ENCODE assay signal across 8 mouse cellular contexts in genomic region chrX:12080095-12080903, GRCm38 (mm10).
A peak's percentile ranks its signal among the peaks of the same experiment; 100 is the strongest.
DNase-seq lines count a peak whose midpoint lies in the region; ATAC-seq lines count a peak whose summit lies in the region.

No protein-coding gene starts in this region.

- no peaks in the 10 kb centered on the region; the same call in 1 of the 2 replicates for H3K4me1 ChIP-seq in forebrain, embryonic 14.5 days (ENCODE audit: control insufficient read depth, insufficient read depth, low read length)
- peaks cover 39% of the 10 kb centered on the region for H3K4me1 ChIP-seq in hindbrain, embryonic 13.5 days (replicated peaks)
- H3K4me1 ChIP-seq in megakaryocyte, embryonic 14.5 days, result peaks cover 23% of the 10 kb centered on the region

- H3K9ac ChIP-seq in forebrain, embryonic 14.5 days (ENCODE audit: low read length), result peak overlapping the region; percentile 87
- H3K9ac ChIP-seq in hindbrain, embryonic 13.5 days, result peak overlapping the region; percentile 84

- ATAC-seq in forebrain, embryonic 14.5 days, result peak; percentile 46
- peak; percentile 37 for ATAC-seq in hindbrain, embryonic 13.5 days (ENCODE audit: low FRiP score)
- ATAC-seq in activated CD4-positive, CD25-positive, alpha-beta regulatory T cell, adult 4 months, result no peak

- intact Hi-C loops in left cerebral cortex, postnatal 25 days (cut with DNase I), result loop anchor here (10.0 kb wide), 1 partner anchor 415 kb away; no protein-coding TSS in a partner anchor

- peak overlapping the region; percentile 76 for H3K4me2 ChIP-seq in forebrain, embryonic 14.5 days (ENCODE audit: low read length)
- peak overlapping the region; percentile 67 for H3K4me2 ChIP-seq in hindbrain, embryonic 13.5 days

- no peaks in the 10 kb centered on the region for H3K9me3 ChIP-seq in forebrain, embryonic 14.5 days (replicated peaks; ENCODE audit: control insufficient read depth, low read length)
- H3K9me3 ChIP-seq in hindbrain, embryonic 13.5 days, result no peaks in the 10 kb centered on the region
- H3K9me3 ChIP-seq in megakaryocyte, embryonic 14.5 days, result peaks cover 10% of the 10 kb centered on the region; the same call in 1 of the 2 replicates

- 6% methylated on average over 54 of the region's 97 CpGs for WGBS in forebrain, embryonic 14.5 days
- 3% methylated on average over 52 of the region's 97 CpGs for WGBS in hindbrain, embryonic 13.5 days

- peaks cover 18% of the 10 kb centered on the region; the same call in 1 of the 2 replicates for H3K27me3 ChIP-seq in forebrain, embryonic 14.5 days (replicated peaks; ENCODE audit: control insufficient read depth, insufficient read depth, low read length)
- H3K27me3 ChIP-seq in hindbrain, embryonic 13.5 days, result peaks cover 97% of the 10 kb centered on the region
- H3K27me3 ChIP-seq in megakaryocyte, embryonic 14.5 days (replicated peaks), result peaks cover 80% of the 10 kb centered on the region

- H3K4me3 ChIP-seq in forebrain, embryonic 14.5 days (ENCODE audit: low read depth, low read length), result peak overlapping the region; percentile 58
- peak overlapping the region; percentile 63 for H3K4me3 ChIP-seq in hindbrain, embryonic 13.5 days
- H3K4me3 ChIP-seq in megakaryocyte, embryonic 14.5 days (replicated peaks), result peak overlapping the region; percentile 95

- H3K36me3 ChIP-seq in forebrain, embryonic 14.5 days (ENCODE audit: control insufficient read depth, insufficient read depth, low read length), result no peaks in the 10 kb centered on the region
- no peaks in the 10 kb centered on the region for H3K36me3 ChIP-seq in hindbrain, embryonic 13.5 days
- no peaks in the 10 kb centered on the region for H3K36me3 ChIP-seq in megakaryocyte, embryonic 14.5 days (replicated peaks; ENCODE audit: low read length)

- H3K27ac ChIP-seq in forebrain, embryonic 14.5 days (ENCODE audit: low read depth, low read length), result peak overlapping the region; percentile 92
- H3K27ac ChIP-seq in hindbrain, embryonic 13.5 days, result peak overlapping the region; percentile 94

- DNase-seq in NIH3T3 (ENCODE audit: low read depth), result peak; percentile 50
- peak; percentile 61 for DNase-seq in cerebellum, adult 11-12 months
- DNase-seq in forebrain, embryonic 14.5 days (ENCODE audit: low spot score), result peak; percentile 78
- DNase-seq in left cerebral cortex, postnatal 25 days (ENCODE audit: low spot score in 2 of 2), result peak; percentile 39 to 51
- peak; percentile 66 for DNase-seq in skeletal muscle tissue, adult 2 months (ENCODE audit: low read depth, low spot score)
